Mouse (Mus musculus): ENCODE data around the gene Bcr. TPM values are rescaled to one million over a fixed set of nuclear protein-coding genes. Genes with fewer than 3 reads are reported as not detected.
"Not testable (repeated sequence)": the region's sequence is repeated elsewhere in the genome, so short reads cannot be mapped to it uniquely, and the experiment has no call there.

Gene Bcr
- polyA plus RNA-seq, 1 experiment from 2014 or later: 7.5 TPM

DNA sequence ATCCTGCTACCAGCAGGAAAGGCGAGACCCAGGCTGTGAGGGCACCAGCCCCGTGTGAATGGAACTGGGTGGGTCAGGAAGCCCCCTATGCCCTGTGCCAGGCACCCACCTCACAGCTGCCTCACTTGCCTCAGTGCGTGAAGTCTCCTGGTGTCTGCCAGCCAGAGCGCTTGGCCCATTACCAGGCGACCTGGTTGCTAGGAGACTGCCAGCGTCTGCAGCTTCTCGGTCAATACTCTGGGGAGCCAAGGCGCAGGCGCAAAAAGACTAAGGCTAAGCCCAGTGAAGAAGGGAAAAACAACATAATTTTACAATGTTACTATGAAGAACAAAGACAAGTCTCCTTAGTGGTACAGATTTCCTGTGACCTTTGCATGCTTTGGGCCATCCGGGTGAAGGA is 28.0 kb upstream of the Bcr start, which contains the start of gene Rsph14:
TSS of gene Rsph14 (minus strand) at position 192 of the 400 bp plus-strand sequence.
- 25% methylated on average over 10 of the region's 10 CpGs for WGBS
- Histone ChIP-seq H3K9ac (no peak within 1 kb of the TSS), H3K27me3 (no peaks in the 10 kb centered on the region), H3K4me2 (replicated peaks) (peak within 1 kb of the TSS; percentile 26; the same call in 1 of the 2 replicates), H3K4me3 (replicated peaks) (no peak within 1 kb of the TSS), H3K4me1 (peaks cover 13% of the 10 kb centered on the region), H3K36me3 (no peaks in the 10 kb centered on the region), H3K27ac (replicated peaks) (no peak within 1 kb of the TSS), H3K9me3 (replicated peaks) (no peaks in the 10 kb centered on the region)
- ATAC-seq (ENCODE audit: insufficient number of reproducible peaks, low FRiP score, low TSS enrichment, low read depth): peak; percentile 41; the same call in 1 of the 2 replicates

DNA sequence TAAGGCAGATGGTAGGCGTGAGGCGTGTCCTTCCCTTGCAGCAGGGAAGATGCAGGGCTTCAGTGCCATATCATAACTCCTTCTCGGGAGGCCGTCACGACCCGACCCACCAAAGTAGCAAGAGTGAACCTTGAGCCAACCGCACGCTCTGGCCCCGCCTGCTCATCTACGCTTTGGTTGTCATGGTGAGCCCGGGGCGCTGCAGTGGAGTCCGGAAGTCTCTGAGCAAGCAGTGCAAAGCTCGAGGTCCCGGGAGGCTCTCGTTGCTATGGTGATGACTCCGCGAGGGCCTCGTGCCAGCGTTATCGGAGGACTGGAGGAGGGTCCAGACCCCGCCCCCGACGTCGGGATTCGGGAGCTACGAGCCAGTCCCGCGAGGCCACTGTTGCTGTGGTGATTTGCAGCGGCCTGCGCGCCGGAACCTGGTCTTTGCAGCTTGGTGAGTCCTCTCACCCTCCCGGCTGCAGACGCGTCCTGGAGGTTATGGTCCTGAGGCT is 23.5 kb upstream of the Bcr start, which contains the start of gene Rab36:
TSS of gene Rab36 (plus strand) at position 176 of the 497 bp plus-strand sequence.
- under 1% methylated on average over 36 of the region's 36 CpGs for WGBS
- H3K4me3 ChIP-seq (replicated peaks): peak within 1 kb of the TSS; percentile 42
- no peaks in the 10 kb centered on the region for H3K9me3 ChIP-seq (replicated peaks)
- peak; percentile 91 for ATAC-seq (ENCODE audit: insufficient number of reproducible peaks, low FRiP score, low TSS enrichment, low read depth)
- no peaks in the 10 kb centered on the region for H3K36me3 ChIP-seq
- H3K4me1 ChIP-seq: peaks cover 17% of the 10 kb centered on the region
- peak within 1 kb of the TSS; percentile 65; the same call in 1 of the 2 replicates for H3K27ac ChIP-seq (replicated peaks)
- peak within 1 kb of the TSS; percentile 49; the same call in 1 of the 2 replicates for H3K9ac ChIP-seq
- H3K27me3 ChIP-seq: no peaks in the 10 kb centered on the region
- peak within 1 kb of the TSS; percentile 72 for H3K4me2 ChIP-seq (replicated peaks)

DNA sequence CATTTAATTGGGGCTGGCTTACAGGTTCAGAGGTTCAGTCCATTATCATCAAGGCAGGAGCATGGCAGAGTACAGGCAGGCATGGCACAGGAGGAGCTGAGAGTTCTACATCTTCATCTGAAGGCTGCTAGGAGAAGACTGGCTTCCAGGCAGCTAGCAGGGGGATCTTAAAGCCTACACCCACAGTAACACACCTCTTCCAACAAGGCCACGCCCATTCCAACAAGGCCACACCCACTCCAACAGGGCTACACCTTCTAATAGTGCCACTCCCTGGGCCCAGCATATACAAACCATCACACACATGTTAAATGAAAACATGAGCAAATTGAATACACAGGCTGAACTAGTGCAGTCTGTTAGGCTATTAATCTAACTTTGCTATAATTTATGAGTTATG is 18.3 kb upstream of the Bcr start:
- H3K4me1 ChIP-seq; H3K4me2 ChIP-seq (replicated peaks); H3K9me3 ChIP-seq (replicated peaks); ATAC-seq (ENCODE audit: insufficient number of reproducible peaks, low FRiP score, low TSS enrichment, low read depth); H3K9ac ChIP-seq; H3K27me3 ChIP-seq; H3K4me3 ChIP-seq (replicated peaks); H3K27ac ChIP-seq (replicated peaks): not testable (repeated sequence)
- WGBS: 0% methylated on average over 1 of the region's 1 CpGs
- H3K36me3 ChIP-seq: peaks cover 13% of the 10 kb centered on the region; the same call in 1 of the 2 replicates

DNA sequence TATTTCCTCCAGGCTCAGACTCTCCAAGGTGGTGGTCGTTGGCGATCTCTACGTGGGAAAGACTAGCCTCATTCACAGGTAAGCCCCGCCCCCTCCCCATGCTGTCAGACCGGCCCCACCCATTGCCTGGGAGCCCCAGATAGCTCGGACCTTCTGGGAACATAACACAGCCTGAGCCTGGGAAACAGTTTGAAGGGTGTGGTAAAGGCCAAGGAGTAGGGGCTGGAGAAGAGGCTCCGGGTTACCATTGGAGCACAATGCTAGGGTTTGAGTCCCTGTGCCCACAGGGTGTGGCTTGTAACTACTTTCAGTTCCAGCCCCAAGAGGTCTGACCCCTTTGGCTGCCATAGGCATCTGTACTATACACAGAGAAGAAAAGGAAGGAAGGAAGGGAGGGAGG is 15.9 kb upstream of the Bcr start:
- ATAC-seq (ENCODE audit: insufficient number of reproducible peaks, low FRiP score, low TSS enrichment, low read depth): peak; percentile 21; the same call in 1 of the 2 replicates
- Histone ChIP-seq H3K4me3 (replicated peaks) (no peak overlapping the region), H3K27me3 (no peaks in the 10 kb centered on the region), H3K27ac (replicated peaks) (no peak overlapping the region), H3K36me3 (peaks cover 13% of the 10 kb centered on the region; the same call in 1 of the 2 replicates), H3K4me2 (replicated peaks) (no peak overlapping the region), H3K9ac (no peak overlapping the region), H3K4me1 (no peaks in the 10 kb centered on the region), H3K9me3 (replicated peaks) (no peaks in the 10 kb centered on the region)
- 31% methylated on average over 7 of the region's 7 CpGs for WGBS

DNA sequence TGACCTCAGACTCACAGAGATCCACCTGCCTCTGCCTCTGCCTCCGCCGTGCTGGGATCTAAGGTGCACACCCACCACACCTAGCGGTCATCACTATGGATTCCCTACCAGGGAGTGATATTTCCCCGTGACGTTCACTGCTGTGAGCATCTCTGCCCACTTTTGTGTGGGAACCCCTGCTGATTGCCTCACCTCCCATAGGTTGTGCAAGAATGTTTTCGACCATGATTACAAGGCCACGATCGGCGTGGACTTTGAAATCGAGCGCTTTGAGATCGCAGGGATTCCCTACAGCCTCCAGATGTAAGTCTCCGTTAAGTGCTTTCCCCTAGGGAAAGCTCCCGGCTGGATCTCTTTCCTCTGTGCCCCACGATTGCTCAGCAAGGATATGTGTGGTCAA is 14.6 kb upstream of the Bcr start:
- H3K27me3 ChIP-seq: no peaks in the 10 kb centered on the region
- no peak overlapping the region for H3K9ac ChIP-seq
- no peak overlapping the region for H3K4me2 ChIP-seq (replicated peaks)
- no peaks in the 10 kb centered on the region for H3K4me1 ChIP-seq
- no peak overlapping the region for H3K4me3 ChIP-seq (replicated peaks)
- 92% methylated on average over 15 of the region's 15 CpGs for WGBS
- H3K27ac ChIP-seq (replicated peaks): no peak overlapping the region
- peaks cover 13% of the 10 kb centered on the region; the same call in 1 of the 2 replicates for H3K36me3 ChIP-seq
- H3K9me3 ChIP-seq (replicated peaks): no peaks in the 10 kb centered on the region
- ATAC-seq (ENCODE audit: insufficient number of reproducible peaks, low FRiP score, low TSS enrichment, low read depth): no peak

DNA sequence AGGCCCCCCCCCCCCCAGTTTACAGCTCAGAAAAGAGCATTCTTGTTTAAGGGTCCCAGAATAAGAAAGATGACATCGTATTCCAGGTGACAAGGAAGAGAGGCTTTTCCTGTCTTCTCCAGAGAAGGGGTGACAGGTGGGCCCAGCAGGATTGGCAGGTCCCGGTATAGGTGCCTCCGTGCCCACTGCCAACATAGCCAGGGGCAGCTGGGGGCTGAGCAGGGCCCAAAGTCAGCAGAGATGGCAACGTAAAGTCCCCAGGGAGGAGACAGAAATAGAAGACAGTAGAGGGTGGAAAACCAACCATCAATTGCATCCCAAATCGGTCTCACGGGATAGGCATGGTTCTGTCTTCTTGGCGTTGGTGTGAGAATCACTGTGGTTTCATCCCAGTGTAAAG is 11.7 kb upstream of the Bcr start:
- Histone ChIP-seq H3K27ac (replicated peaks) (no peak overlapping the region), H3K36me3 (0 out of 2 replicates have a peak, but pooled peaks cover 8% of the 10 kb centered on the region), H3K4me3 (replicated peaks) (no peak overlapping the region), H3K4me2 (replicated peaks) (no peak overlapping the region), H3K27me3 (no peaks in the 10 kb centered on the region), H3K9ac (no peak overlapping the region), H3K9me3 (replicated peaks) (no peaks in the 10 kb centered on the region), H3K4me1 (no peaks in the 10 kb centered on the region)
- 89% methylated on average over 7 of the region's 7 CpGs for WGBS
- ATAC-seq (ENCODE audit: insufficient number of reproducible peaks, low FRiP score, low TSS enrichment, low read depth): no peak

DNA sequence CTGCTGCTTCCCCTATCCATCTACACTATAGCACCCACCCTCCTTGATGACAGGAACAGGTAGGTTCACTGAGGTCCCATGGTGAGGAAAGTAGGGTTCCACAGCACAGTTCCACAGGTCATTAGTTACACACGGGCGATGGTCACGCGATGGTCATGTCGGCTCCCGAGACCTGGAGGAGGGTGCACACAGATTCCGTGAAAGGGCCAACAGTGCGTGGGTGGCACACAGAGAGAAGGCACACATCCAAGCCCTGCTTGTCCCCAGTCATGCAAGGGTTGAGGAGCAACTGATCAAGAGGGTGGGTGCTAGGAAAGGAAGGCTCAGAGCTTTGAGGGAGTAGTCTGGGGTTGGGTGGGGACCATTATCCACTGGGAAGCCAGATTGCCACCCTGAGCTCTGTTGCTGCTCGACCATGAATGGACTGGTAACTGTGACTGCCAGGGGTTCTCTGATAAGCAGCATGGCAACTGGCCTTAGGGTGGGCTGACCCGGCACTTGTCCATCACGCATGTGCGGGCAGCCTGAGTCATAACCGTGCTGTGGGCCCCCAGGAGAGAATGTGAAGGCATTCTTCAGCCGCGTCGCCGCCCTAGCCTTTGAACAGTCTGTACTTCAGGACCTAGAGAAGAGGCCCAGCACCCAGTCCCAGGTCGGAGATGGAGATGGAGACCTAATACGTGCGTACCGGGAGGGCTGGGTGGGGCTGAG is 8.9 kb upstream of the Bcr start:
- Histone ChIP-seq H3K4me1 (0 out of 2 replicates have a peak, but pooled peaks cover 3% of the 10 kb centered on the region), H3K4me2 (replicated peaks) (no peak overlapping the region), H3K9ac (no peak overlapping the region), H3K36me3 (0 out of 2 replicates have a peak, but pooled peaks cover 3% of the 10 kb centered on the region), H3K27me3 (no peaks in the 10 kb centered on the region), H3K4me3 (replicated peaks) (no peak overlapping the region), H3K9me3 (replicated peaks) (no peaks in the 10 kb centered on the region), H3K27ac (replicated peaks) (no peak overlapping the region)
- 91% methylated on average over 21 of the region's 21 CpGs for WGBS
- ATAC-seq (ENCODE audit: insufficient number of reproducible peaks, low FRiP score, low TSS enrichment, low read depth): no peak

DNA sequence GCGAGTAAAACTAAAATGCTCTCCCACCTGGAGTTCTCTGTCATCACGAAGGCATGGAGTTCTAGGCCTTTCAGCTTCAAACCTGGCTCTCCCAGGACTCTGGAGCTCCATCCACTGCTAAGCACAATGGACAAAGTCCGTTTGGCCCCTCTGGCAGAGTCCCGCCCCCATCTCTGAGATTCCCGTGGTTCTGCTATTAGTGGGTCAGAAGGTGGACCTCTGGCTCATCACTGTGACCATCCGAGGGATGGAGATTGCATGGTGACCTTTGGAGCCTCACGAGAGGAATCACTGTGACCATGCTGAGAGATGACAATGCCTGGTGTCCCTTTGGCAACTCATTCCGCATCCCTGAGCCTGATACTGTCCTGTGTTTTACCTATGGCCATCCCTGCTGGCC is 7.5 kb upstream of the Bcr start:
- 82% methylated on average over 8 of the region's 8 CpGs for WGBS

DNA sequence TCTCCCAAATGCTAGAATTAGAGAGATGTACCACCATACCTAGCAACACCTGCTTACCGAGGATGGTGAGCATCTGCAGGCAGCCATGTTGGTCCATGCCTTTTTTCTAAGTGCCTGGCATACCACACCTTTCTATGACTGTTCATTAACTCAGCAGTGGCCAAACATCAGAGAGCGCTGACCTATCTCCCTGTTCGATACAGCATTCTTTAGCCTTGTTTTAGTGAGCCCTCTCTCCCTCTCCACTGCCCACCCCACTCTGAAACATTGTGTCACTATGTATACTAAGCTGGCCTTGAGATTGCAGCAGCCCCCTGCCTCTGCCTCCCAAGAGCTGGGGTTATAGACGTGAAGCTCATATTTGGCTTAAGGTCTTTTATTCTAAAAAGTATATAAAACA is 6.7 kb upstream of the Bcr start:
- H3K9ac ChIP-seq: no peak overlapping the region
- no peak overlapping the region for H3K27ac ChIP-seq (replicated peaks)
- H3K36me3 ChIP-seq: no peaks in the 10 kb centered on the region
- no peak for ATAC-seq (ENCODE audit: insufficient number of reproducible peaks, low FRiP score, low TSS enrichment, low read depth)
- no peak overlapping the region for H3K4me2 ChIP-seq (replicated peaks)
- H3K27me3 ChIP-seq: no peaks in the 10 kb centered on the region
- H3K9me3 ChIP-seq (replicated peaks): no peaks in the 10 kb centered on the region
- no peak overlapping the region for H3K4me3 ChIP-seq (replicated peaks)
- 87% methylated on average over 4 of the region's 4 CpGs for WGBS
- 0 out of 2 replicates have a peak, but pooled peaks cover 3% of the 10 kb centered on the region for H3K4me1 ChIP-seq

More for the DNA sequence above, 7.5 kb upstream of the Bcr start:
- H3K4me1 ChIP-seq: 0 out of 2 replicates have a peak, but pooled peaks cover 3% of the 10 kb centered on the region
- H3K36me3 ChIP-seq: no peaks in the 10 kb centered on the region
- no peak overlapping the region for H3K4me2 ChIP-seq (replicated peaks)
- no peak overlapping the region for H3K9ac ChIP-seq
- ATAC-seq (ENCODE audit: insufficient number of reproducible peaks, low FRiP score, low TSS enrichment, low read depth): no peak
- no peak overlapping the region for H3K4me3 ChIP-seq (replicated peaks)
- no peaks in the 10 kb centered on the region for H3K9me3 ChIP-seq (replicated peaks)
- no peaks in the 10 kb centered on the region for H3K27me3 ChIP-seq
- H3K27ac ChIP-seq (replicated peaks): no peak overlapping the region

DNA sequence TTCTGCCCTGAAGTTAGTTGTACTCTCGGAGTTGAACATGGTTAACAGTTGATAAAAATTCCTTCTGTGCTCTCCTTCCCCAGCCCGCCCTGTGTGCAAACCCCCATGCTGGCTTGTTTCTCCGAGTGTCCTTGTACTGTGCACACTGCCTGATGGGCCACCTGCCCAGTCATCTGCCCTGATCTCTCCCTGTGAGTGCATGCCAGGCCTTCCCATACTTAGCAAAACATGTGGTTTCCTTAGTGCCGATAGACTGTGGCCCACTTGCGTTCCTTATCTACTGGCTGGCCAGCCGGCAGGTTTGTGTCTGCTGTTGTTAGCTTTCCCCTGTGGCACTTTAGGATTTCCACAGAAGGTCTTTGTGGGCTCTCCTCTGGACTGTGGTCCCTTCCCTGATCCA is 6.3 kb upstream of the Bcr start:
- ATAC-seq (ENCODE audit: insufficient number of reproducible peaks, low FRiP score, low TSS enrichment, low read depth): no peak
- Histone ChIP-seq H3K4me2 (replicated peaks) (no peak overlapping the region), H3K4me1 (0 out of 2 replicates have a peak, but pooled peaks cover 3% of the 10 kb centered on the region), H3K36me3 (no peaks in the 10 kb centered on the region), H3K9ac (no peak overlapping the region), H3K27ac (replicated peaks) (no peak overlapping the region), H3K4me3 (replicated peaks) (no peak overlapping the region), H3K27me3 (no peaks in the 10 kb centered on the region), H3K9me3 (replicated peaks) (no peaks in the 10 kb centered on the region)
- 58% methylated on average over 6 of the region's 6 CpGs for WGBS

DNA sequence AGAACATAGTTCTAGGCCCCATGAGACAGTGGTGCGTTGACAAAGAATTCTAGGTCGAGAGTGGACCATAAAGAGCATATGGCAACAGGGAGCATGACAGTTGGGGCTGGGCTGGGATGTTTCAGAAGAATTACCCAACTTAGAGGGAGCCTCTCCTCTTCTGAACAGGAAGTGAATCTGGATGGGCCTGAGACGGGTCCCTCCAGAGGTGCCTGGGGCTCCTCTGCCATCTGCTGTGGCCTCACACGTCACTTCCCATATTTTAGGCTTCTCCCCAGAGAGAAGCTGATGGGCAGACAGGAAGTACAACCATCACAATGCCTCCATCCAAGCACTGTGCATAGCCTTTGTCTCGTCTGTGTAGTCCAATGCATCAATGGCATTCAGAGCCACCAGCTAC is 4.7 kb upstream of the Bcr start:
- ATAC-seq (ENCODE audit: insufficient number of reproducible peaks, low FRiP score, low TSS enrichment, low read depth): no peak
- WGBS: 72% methylated on average over 5 of the region's 5 CpGs
- no peak overlapping the region for H3K27ac ChIP-seq (replicated peaks)
- no peak overlapping the region for H3K9ac ChIP-seq
- H3K4me1 ChIP-seq: peaks cover 13% of the 10 kb centered on the region
- no peaks in the 10 kb centered on the region for H3K9me3 ChIP-seq (replicated peaks)
- no peaks in the 10 kb centered on the region for H3K36me3 ChIP-seq
- H3K4me2 ChIP-seq (replicated peaks): no peak overlapping the region
- no peak overlapping the region for H3K4me3 ChIP-seq (replicated peaks)
- H3K27me3 ChIP-seq: no peaks in the 10 kb centered on the region
